Mouse (Mus musculus): ENCODE results near the gene Yy1. TPM values are rescaled to one million over a fixed set of nuclear protein-coding genes. Genes with fewer than 3 reads are reported as not detected.

The Yy1 gene
- polyA plus RNA-seq, 1 experiment from 2014 or later, result 24.2 TPM

DNA sequence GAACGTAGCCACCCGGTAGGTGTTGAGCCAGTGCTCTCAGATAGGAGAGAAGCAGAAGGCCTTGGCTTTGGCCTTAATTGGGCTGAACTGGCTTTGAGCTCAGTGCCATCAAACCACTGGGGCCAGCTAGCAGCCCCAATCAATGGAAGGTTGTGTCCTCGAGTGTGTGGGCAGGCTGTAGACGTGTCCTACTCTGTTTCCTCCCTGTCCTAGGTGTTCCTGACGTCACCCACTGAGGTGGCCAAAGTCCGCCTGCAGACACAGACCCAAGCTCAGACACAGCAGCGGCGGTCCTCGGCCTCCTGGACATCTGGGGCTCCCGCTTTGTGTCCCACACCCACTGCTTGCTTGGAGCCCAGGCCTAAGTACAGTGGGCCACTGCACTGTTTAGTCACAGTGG lies 62.3 kb downstream of the Yy1 start:
- no peak for ATAC-seq (ENCODE audit: low FRiP score, low TSS enrichment)
- Histone ChIP-seq H3K4me3 (ENCODE audit: low read length) (no peak overlapping the region), H3K4me2 (replicated peaks; ENCODE audit: low read depth, low read length) (no peak overlapping the region), H3K9me3 (ENCODE audit: control insufficient read depth, low read length) (no peaks in the 10 kb centered on the region), H3K9ac (ENCODE audit: low read depth, low read length) (no peak overlapping the region), H3K27ac (ENCODE audit: low read depth, low read length) (no peak overlapping the region), H3K27me3 (ENCODE audit: control insufficient read depth, insufficient read depth, low read length) (no peaks in the 10 kb centered on the region), H3K4me1 (ENCODE audit: control insufficient read depth, insufficient read depth, low read length) (0 out of 2 replicates have a peak, but pooled peaks cover 5% of the 10 kb centered on the region), H3K36me3 (ENCODE audit: control insufficient read depth, insufficient read depth, low read length) (peaks cover 8% of the 10 kb centered on the region; the same call in 1 of the 2 replicates)
- WGBS, result 91% methylated on average over 10 of the region's 10 CpGs

DNA sequence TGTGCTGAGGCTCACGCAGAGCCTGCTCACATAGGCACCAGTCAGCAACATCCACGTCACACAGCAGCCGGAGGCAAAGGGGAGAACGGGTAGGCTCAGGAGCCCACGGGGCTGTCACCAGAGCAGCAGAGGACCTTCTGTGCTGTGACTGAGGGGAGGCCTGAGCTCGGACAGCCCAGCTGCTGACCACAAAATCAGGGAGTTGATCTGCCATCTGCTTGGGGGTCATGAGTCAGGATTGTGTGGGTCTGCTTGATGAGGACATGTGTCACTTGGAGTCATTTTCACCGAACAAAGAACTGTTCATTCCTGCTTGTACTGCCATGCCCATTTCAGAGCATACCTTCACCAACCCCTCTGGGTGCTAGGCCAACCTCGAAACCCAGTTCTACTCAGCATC lies 63.4 kb downstream of the Yy1 start:
- no peak overlapping the region for H3K9ac ChIP-seq (ENCODE audit: low read depth, low read length)
- H3K9me3 ChIP-seq (ENCODE audit: control insufficient read depth, low read length), result no peaks in the 10 kb centered on the region
- H3K36me3 ChIP-seq (ENCODE audit: control insufficient read depth, insufficient read depth, low read length), result peaks cover 17% of the 10 kb centered on the region
- H3K4me2 ChIP-seq (replicated peaks; ENCODE audit: low read depth, low read length), result no peak overlapping the region
- 0 out of 2 replicates have a peak, but pooled peaks cover 5% of the 10 kb centered on the region for H3K4me1 ChIP-seq (ENCODE audit: control insufficient read depth, insufficient read depth, low read length)
- H3K27me3 ChIP-seq (ENCODE audit: control insufficient read depth, insufficient read depth, low read length), result no peaks in the 10 kb centered on the region
- H3K4me3 ChIP-seq (ENCODE audit: low read length), result no peak overlapping the region
- no peak for ATAC-seq (ENCODE audit: low FRiP score, low TSS enrichment)
- no peak overlapping the region for H3K27ac ChIP-seq (ENCODE audit: low read depth, low read length)
- WGBS, result 82% methylated on average over 8 of the region's 8 CpGs

DNA sequence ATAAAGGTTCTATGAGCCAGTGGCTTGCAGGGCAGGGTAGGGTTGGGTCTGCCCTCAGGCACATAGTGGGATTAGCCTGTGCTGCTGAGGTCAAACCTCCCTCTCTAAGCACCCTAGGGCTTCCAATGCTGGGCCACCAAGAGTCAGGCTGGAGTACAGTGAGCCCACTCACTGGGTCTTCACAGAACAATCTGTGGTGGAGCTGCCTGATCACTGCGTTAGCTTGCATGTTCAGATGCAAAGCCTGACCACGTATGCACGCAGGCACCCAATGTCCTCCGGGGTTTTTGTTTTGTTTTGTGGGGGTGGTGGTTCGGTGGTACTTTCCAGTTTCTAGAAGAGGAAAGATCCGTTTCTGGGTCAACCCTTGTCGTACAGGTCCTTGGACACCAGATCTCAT lies 64.3 kb downstream of the Yy1 start:
- no peak overlapping the region for H3K4me3 ChIP-seq (ENCODE audit: low read length)
- no peaks in the 10 kb centered on the region for H3K27me3 ChIP-seq (ENCODE audit: control insufficient read depth, insufficient read depth, low read length)
- H3K9ac ChIP-seq (ENCODE audit: low read depth, low read length), result no peak overlapping the region
- no peaks in the 10 kb centered on the region for H3K9me3 ChIP-seq (ENCODE audit: control insufficient read depth, low read length)
- 74% methylated on average over 7 of the region's 7 CpGs for WGBS
- H3K4me1 ChIP-seq (ENCODE audit: control insufficient read depth, insufficient read depth, low read length), result 0 out of 2 replicates have a peak, but pooled peaks cover 5% of the 10 kb centered on the region
- peak overlapping the region; percentile 25; the same call in 1 of the 2 replicates for H3K27ac ChIP-seq (ENCODE audit: low read depth, low read length)
- ATAC-seq (ENCODE audit: low FRiP score, low TSS enrichment), result no peak
- peaks cover 26% of the 10 kb centered on the region for H3K36me3 ChIP-seq (ENCODE audit: control insufficient read depth, insufficient read depth, low read length)
- no peak overlapping the region for H3K4me2 ChIP-seq (replicated peaks; ENCODE audit: low read depth, low read length)

DNA sequence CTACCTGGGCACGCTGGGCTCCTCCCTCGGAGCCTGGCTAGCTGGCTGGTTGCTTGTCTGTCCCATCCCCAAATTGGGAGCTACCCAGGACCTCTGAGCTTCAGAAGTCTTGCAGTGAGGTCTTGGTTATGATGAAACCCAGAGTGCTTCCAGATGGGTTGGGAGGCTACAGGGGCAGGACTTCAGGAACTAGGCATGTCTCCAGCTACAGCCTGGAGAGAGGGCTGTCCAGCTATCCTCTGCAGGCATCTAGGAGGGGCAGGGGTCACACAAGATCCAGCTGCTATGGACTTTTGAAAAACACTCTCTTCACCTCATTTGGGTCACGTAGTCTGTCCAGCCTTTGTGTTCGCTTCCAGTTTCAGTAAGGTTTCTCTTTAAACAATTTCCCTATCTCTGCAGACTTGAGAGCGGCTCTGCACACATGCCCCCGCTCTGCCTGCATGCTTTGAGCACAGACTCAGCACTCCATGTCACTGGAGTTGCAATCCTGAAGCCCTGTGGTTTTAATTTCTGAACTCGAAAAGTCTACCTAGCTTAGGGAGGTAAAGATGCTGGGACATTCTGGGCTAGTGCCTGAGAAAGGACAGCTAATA lies 64.9 kb downstream of the Yy1 start:
- ATAC-seq (ENCODE audit: low FRiP score, low TSS enrichment), result no peak
- Histone ChIP-seq H3K4me2 (replicated peaks; ENCODE audit: low read depth, low read length) (no peak overlapping the region), H3K36me3 (ENCODE audit: control insufficient read depth, insufficient read depth, low read length) (peaks cover 32% of the 10 kb centered on the region), H3K4me3 (ENCODE audit: low read length) (no peak overlapping the region), H3K9ac (ENCODE audit: low read depth, low read length) (peak overlapping the region; percentile 18; the same call in 1 of the 2 replicates), H3K4me1 (ENCODE audit: control insufficient read depth, insufficient read depth, low read length) (0 out of 2 replicates have a peak, but pooled peaks cover 5% of the 10 kb centered on the region), H3K27ac (ENCODE audit: low read depth, low read length) (peak overlapping the region; percentile 25), H3K27me3 (ENCODE audit: control insufficient read depth, insufficient read depth, low read length) (no peaks in the 10 kb centered on the region), H3K9me3 (ENCODE audit: control insufficient read depth, low read length) (no peaks in the 10 kb centered on the region)
- 60% methylated on average over 7 of the region's 7 CpGs for WGBS

DNA sequence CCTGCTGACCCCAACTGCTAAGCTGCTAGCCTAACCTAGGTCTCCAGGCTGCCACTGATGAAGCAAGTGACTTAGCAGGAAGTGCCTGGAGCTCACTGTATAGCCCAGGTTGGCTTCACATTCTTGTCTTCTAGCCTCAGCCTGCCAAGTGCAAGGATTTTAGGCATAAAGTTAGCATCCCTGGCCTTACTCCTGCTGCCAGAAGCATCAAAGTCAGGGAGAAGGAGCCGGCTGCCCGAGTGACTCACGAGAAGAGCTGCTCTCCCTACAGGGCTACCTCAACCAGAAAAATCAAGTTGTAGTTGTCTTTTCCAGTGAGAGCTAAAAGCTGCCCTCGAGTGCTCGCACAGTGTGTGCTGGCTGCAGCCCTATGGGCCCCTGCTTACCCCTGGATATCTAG lies 65.7 kb downstream of the Yy1 start:
- Histone ChIP-seq H3K9ac (ENCODE audit: low read depth, low read length) (no peak overlapping the region), H3K4me3 (ENCODE audit: low read length) (no peak overlapping the region), H3K4me2 (replicated peaks; ENCODE audit: low read depth, low read length) (no peak overlapping the region), H3K9me3 (ENCODE audit: control insufficient read depth, low read length) (no peaks in the 10 kb centered on the region), H3K4me1 (ENCODE audit: control insufficient read depth, insufficient read depth, low read length) (0 out of 2 replicates have a peak, but pooled peaks cover 5% of the 10 kb centered on the region), H3K36me3 (ENCODE audit: control insufficient read depth, insufficient read depth, low read length) (peaks cover 39% of the 10 kb centered on the region), H3K27me3 (ENCODE audit: control insufficient read depth, insufficient read depth, low read length) (no peaks in the 10 kb centered on the region), H3K27ac (ENCODE audit: low read depth, low read length) (peak overlapping the region; percentile 25; the same call in 1 of the 2 replicates)
- no peak for ATAC-seq (ENCODE audit: low FRiP score, low TSS enrichment)
- WGBS, result 80% methylated on average over 5 of the region's 5 CpGs

DNA sequence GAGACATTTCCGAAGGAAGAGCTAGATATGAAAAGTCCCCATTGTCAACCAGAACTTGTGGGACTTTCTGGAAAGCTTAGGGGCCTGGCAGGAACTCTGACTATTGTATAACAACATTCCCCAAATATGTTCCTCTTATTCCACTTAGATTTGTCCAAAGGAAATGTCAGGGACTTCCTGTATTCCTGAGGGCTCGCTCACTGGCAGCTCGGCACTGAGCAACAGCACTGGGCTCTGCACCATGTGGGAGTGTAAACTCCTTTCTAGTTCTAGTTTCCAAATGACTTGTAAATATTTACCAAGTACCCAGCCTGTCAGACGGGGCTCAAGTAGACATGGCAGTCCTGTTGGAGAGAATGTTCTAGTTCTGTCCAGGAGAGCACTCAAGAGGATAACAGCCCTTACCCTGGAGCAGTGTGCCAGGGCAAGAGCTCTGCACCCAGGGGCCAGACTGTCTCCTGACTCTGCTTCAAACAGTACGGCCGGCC lies 72.3 kb downstream of the Yy1 start:
- Histone ChIP-seq H3K36me3 (ENCODE audit: control insufficient read depth, insufficient read depth, low read length) (peaks cover 86% of the 10 kb centered on the region), H3K4me2 (replicated peaks; ENCODE audit: low read depth, low read length) (no peak overlapping the region)
- ATAC-seq (ENCODE audit: low FRiP score, low TSS enrichment), result no peak

DNA sequence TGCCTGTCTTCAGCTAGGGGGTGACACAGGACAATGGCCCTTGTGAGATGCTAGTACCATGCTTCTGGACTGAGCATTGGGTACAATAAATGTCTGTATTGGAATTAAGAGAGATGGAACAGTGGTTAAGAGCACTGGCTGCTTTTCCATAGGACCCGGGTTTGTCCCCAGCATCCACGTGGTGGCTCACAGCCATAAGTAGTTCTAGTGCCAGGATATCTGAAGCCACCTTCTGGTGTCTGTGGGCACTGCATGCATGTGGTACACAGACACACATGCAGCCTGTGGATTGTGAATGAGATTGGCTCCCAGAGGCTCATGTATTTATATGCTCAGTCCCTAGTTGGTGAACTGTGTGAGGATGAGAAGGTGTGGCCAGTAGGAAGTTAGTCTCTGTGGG lies 76.8 kb downstream of the Yy1 start:
- WGBS, result 75% methylated on average over 2 of the region's 2 CpGs
- H3K27me3 ChIP-seq (ENCODE audit: control insufficient read depth, insufficient read depth, low read length), result no peaks in the 10 kb centered on the region
- peaks cover 70% of the 10 kb centered on the region for H3K36me3 ChIP-seq (ENCODE audit: control insufficient read depth, insufficient read depth, low read length)
- H3K27ac ChIP-seq (ENCODE audit: low read depth, low read length), result no peak overlapping the region
- H3K9ac ChIP-seq (ENCODE audit: low read depth, low read length), result no peak overlapping the region
- H3K4me3 ChIP-seq (ENCODE audit: low read length), result no peak overlapping the region
- H3K4me2 ChIP-seq (replicated peaks; ENCODE audit: low read depth, low read length), result no peak overlapping the region
- no peaks in the 10 kb centered on the region for H3K4me1 ChIP-seq (ENCODE audit: control insufficient read depth, insufficient read depth, low read length)
- no peak for ATAC-seq (ENCODE audit: low FRiP score, low TSS enrichment)
- H3K9me3 ChIP-seq (ENCODE audit: control insufficient read depth, low read length), result no peaks in the 10 kb centered on the region

More for the DNA sequence above, 72.3 kb downstream of the Yy1 start:
- Histone ChIP-seq H3K4me1 (ENCODE audit: control insufficient read depth, insufficient read depth, low read length) (no peaks in the 10 kb centered on the region), H3K27me3 (ENCODE audit: control insufficient read depth, insufficient read depth, low read length) (no peaks in the 10 kb centered on the region), H3K9ac (ENCODE audit: low read depth, low read length) (no peak overlapping the region), H3K27ac (ENCODE audit: low read depth, low read length) (no peak overlapping the region), H3K9me3 (ENCODE audit: control insufficient read depth, low read length) (no peaks in the 10 kb centered on the region), H3K4me3 (ENCODE audit: low read length) (no peak overlapping the region)
- 83% methylated on average over 6 of the region's 6 CpGs for WGBS

MicroRNAs within 50 kb of the gene (microRNA counts, 519-probe panel; counts per million panel counts)
- microRNA mmu-miR-345-3p (not detected), microRNA mmu-miR-345-5p (4,011 counts per million, percentile 23 among the panel's probes with 10 or more counts)

Small RNAs within 50 kb of the gene (microRNA-seq; reads per million reads assigned to microRNA genes)
- gene Mir345, result 113 reads per million, percentile 56 among the genes with 10 or more reads in this experiment

Other genes with a start within 250 kb of the Yy1 start
- 73.7 and 91.5 TPM in 2 replicates for gene Evl, start 238.3 kb upstream of the Yy1 start, polyA plus RNA-seq (2014; fragmentation: Nextera tagmentation; extraction: Ambion mirVana)
- 6.6 and 7.3 TPM in 2 replicates for gene Degs2, start 90.7 kb upstream of the Yy1 start, polyA plus RNA-seq (2014; fragmentation: Nextera tagmentation; extraction: Ambion mirVana)
- gene Slc25a29, start 42.9 kb downstream of the Yy1 start, polyA plus RNA-seq (2014; fragmentation: Nextera tagmentation; extraction: Ambion mirVana), result 7.5 and 9.0 TPM in 2 replicates
- 7.6 and 9.0 TPM in 2 replicates for gene Slc25a47, start 43.1 kb downstream of the Yy1 start, polyA plus RNA-seq (2014; fragmentation: Nextera tagmentation; extraction: Ambion mirVana)
- gene Wdr25, start 100.7 kb downstream of the Yy1 start, polyA plus RNA-seq (2014; fragmentation: Nextera tagmentation; extraction: Ambion mirVana), result 3.4 and 6.0 TPM in 2 replicates
- gene Wars, start 101.2 kb downstream of the Yy1 start, polyA plus RNA-seq (2014; fragmentation: Nextera tagmentation; extraction: Ambion mirVana), result 62.4 and 107 TPM in 2 replicates